Mouse (Mus musculus): ENCODE measurements at regions not wholly inside any gene's neighbourhood (a gene's known extent, or its start where the extent isn't known, plus 50 kb on each side); places are given as distances from the start of the nearest gene placed in this dataset.

GRCm38 (mm10) chr13:44607316-44608285 lies 121.7 kb upstream of the Jarid2 start:
- Histone ChIP-seq H3K27ac (ENCODE audit: low read length) (no peak overlapping the region), H3K9ac (ENCODE audit: low read depth, low read length) (no peak overlapping the region), H3K9me3 (ENCODE audit: control insufficient read depth, low read length) (no peaks in the 10 kb centered on the region), H3K4me2 (ENCODE audit: low read depth, low read length) (no peak overlapping the region), H3K4me1 (ENCODE audit: control insufficient read depth, insufficient read depth, low read length) (no peaks in the 10 kb centered on the region), H3K27me3 (replicated peaks; ENCODE audit: control insufficient read depth, insufficient read depth, low read length) (no peaks in the 10 kb centered on the region), H3K36me3 (ENCODE audit: control insufficient read depth, insufficient read depth, low read length) (no peaks in the 10 kb centered on the region), H3K4me3 (ENCODE audit: low read length) (no peak overlapping the region)
- no peak for ATAC-seq
- 79% methylated on average over 13 of the region's 13 CpGs for WGBS

GRCm38 (mm10) chr13:44608286-44608675 lies 121.0 kb upstream of the Jarid2 start:
- H3K4me3 ChIP-seq (ENCODE audit: low read length) = no peak overlapping the region
- no peak for ATAC-seq
- WGBS = 90% methylated on average over 3 of the region's 3 CpGs

GRCm38 (mm10) chr13:44608681-44609335 lies 120.5 kb upstream of the Jarid2 start:
- no peak for ATAC-seq
- Histone ChIP-seq H3K27me3 (replicated peaks; ENCODE audit: control insufficient read depth, insufficient read depth, low read length) (no peaks in the 10 kb centered on the region), H3K9ac (ENCODE audit: low read depth, low read length) (no peak overlapping the region), H3K4me2 (ENCODE audit: low read depth, low read length) (no peak overlapping the region), H3K36me3 (ENCODE audit: control insufficient read depth, insufficient read depth, low read length) (no peaks in the 10 kb centered on the region), H3K4me3 (ENCODE audit: low read length) (no peak overlapping the region), H3K4me1 (ENCODE audit: control insufficient read depth, insufficient read depth, low read length) (no peaks in the 10 kb centered on the region), H3K9me3 (ENCODE audit: control insufficient read depth, low read length) (no peaks in the 10 kb centered on the region), H3K27ac (ENCODE audit: low read length) (no peak overlapping the region)
- 73% methylated on average over 11 of the region's 11 CpGs for WGBS

More at GRCm38 (mm10) chr13:44608286-44608675, 121.0 kb upstream of the Jarid2 start:
- H3K9ac ChIP-seq (ENCODE audit: low read depth, low read length) = no peak overlapping the region
- H3K27me3 ChIP-seq (replicated peaks; ENCODE audit: control insufficient read depth, insufficient read depth, low read length) = no peaks in the 10 kb centered on the region
- H3K36me3 ChIP-seq (ENCODE audit: control insufficient read depth, insufficient read depth, low read length) = no peaks in the 10 kb centered on the region
- no peaks in the 10 kb centered on the region for H3K4me1 ChIP-seq (ENCODE audit: control insufficient read depth, insufficient read depth, low read length)
- H3K27ac ChIP-seq (ENCODE audit: low read length) = no peak overlapping the region
- no peak overlapping the region for H3K4me2 ChIP-seq (ENCODE audit: low read depth, low read length)
- no peaks in the 10 kb centered on the region for H3K9me3 ChIP-seq (ENCODE audit: control insufficient read depth, low read length)

GRCm38 (mm10) chr13:44609606-44610005 lies 119.7 kb upstream of the Jarid2 start:
- Histone ChIP-seq H3K27me3 (replicated peaks; ENCODE audit: control insufficient read depth, insufficient read depth, low read length) (no peaks in the 10 kb centered on the region), H3K9ac (ENCODE audit: low read depth, low read length) (no peak overlapping the region), H3K27ac (ENCODE audit: low read length) (no peak overlapping the region), H3K9me3 (ENCODE audit: control insufficient read depth, low read length) (no peaks in the 10 kb centered on the region), H3K4me2 (ENCODE audit: low read depth, low read length) (no peak overlapping the region), H3K4me1 (ENCODE audit: control insufficient read depth, insufficient read depth, low read length) (no peaks in the 10 kb centered on the region), H3K36me3 (ENCODE audit: control insufficient read depth, insufficient read depth, low read length) (no peaks in the 10 kb centered on the region), H3K4me3 (ENCODE audit: low read length) (no peak overlapping the region)
- WGBS = 70% methylated on average over 5 of the region's 5 CpGs
- no peak for ATAC-seq

DNA sequence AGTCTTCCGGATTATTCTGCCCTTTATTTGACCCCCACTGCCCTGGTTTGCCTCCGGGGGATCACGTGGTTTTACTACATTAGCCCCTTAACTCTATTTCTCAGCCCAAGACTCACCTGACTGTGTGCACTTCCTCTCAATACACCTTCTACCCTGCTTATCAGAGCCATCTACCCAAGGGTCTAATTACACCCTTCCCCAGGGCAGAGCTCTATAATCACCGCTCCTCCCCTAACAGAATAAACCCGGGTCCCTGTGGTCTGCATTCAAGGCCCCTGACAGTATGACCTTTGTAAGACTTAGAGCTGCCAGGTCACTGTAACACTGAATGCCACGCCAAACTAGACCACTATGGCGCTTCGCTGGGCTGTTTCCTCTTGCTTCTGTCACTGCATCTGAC lies 113.6 kb upstream of the Jarid2 start:
- no peak for ATAC-seq
- Histone ChIP-seq H3K4me2 (ENCODE audit: low read depth, low read length) (no peak overlapping the region), H3K9ac (ENCODE audit: low read depth, low read length) (no peak overlapping the region), H3K36me3 (ENCODE audit: control insufficient read depth, insufficient read depth, low read length) (no peaks in the 10 kb centered on the region), H3K27me3 (replicated peaks; ENCODE audit: control insufficient read depth, insufficient read depth, low read length) (no peaks in the 10 kb centered on the region), H3K4me1 (ENCODE audit: control insufficient read depth, insufficient read depth, low read length) (0 out of 2 replicates have a peak, but pooled peaks cover 3% of the 10 kb centered on the region), H3K9me3 (ENCODE audit: control insufficient read depth, low read length) (no peaks in the 10 kb centered on the region), H3K27ac (ENCODE audit: low read length) (no peak overlapping the region), H3K4me3 (ENCODE audit: low read length) (no peak overlapping the region)
- 53% methylated on average over 8 of the region's 8 CpGs for WGBS

- ATAC-seq = peak; percentile 31; the same call in 1 of the 2 replicates
These were observed 110.9 kb upstream of the Jarid2 start for GRCm38 (mm10) chr13:44618368-44618767.

DNA sequence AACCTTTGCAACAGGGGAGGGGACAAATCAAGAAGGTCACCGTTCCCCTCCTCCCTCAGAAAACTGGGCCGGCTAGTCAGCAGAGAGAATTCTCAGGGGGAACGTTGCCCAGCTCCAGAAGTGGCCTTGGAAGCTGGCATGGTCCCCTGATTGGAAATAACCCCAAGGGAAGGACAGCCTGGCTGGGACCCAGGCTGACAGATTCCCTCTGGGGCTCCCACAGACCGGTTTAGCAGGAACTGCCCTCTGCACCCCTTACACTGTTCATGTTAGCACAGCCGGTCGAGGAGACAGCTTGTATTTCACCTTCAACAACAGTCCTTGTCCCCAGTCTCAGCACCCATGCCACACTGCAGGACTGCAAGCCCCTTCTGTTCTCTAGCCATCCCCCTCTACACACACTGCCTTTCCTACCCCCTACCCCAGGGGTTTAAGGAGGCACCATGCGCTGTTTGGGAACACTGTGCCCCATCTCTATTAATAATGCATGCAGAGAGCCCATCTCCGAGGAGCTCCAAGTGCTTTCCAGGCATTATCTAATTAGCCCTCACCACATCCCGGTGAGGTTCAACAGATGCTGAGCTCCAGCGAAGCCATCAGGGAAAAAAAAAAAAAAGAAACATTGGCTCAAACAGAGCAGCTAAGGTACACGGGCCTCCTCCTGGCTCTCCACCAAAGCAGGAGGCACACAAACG lies 106.5 kb upstream of the Jarid2 start:
- Histone ChIP-seq H3K27ac (ENCODE audit: low read length) (no peak overlapping the region; the same call in 1 of the 2 replicates), H3K4me1 (ENCODE audit: control insufficient read depth, insufficient read depth, low read length) (peaks cover 8% of the 10 kb centered on the region; the same call in 1 of the 2 replicates), H3K9me3 (ENCODE audit: control insufficient read depth, low read length) (no peaks in the 10 kb centered on the region), H3K4me2 (ENCODE audit: low read depth, low read length) (no peak overlapping the region), H3K27me3 (replicated peaks; ENCODE audit: control insufficient read depth, insufficient read depth, low read length) (no peaks in the 10 kb centered on the region), H3K9ac (ENCODE audit: low read depth, low read length) (no peak overlapping the region), H3K36me3 (ENCODE audit: control insufficient read depth, insufficient read depth, low read length) (no peaks in the 10 kb centered on the region), H3K4me3 (ENCODE audit: low read length) (no peak overlapping the region)
- peak; percentile 75 for ATAC-seq
- WGBS = 43% methylated on average over 12 of the region's 12 CpGs

More at GRCm38 (mm10) chr13:44618368-44618767, 110.9 kb upstream of the Jarid2 start:
- Histone ChIP-seq H3K4me3 (ENCODE audit: low read length) (no peak overlapping the region), H3K4me2 (ENCODE audit: low read depth, low read length) (no peak overlapping the region), H3K9me3 (ENCODE audit: control insufficient read depth, low read length) (no peaks in the 10 kb centered on the region), H3K27ac (ENCODE audit: low read length) (0 out of 2 replicates have a peak overlapping the region, but pooled peaks have one; percentile 7), H3K36me3 (ENCODE audit: control insufficient read depth, insufficient read depth, low read length) (no peaks in the 10 kb centered on the region), H3K4me1 (ENCODE audit: control insufficient read depth, insufficient read depth, low read length) (0 out of 2 replicates have a peak, but pooled peaks cover 8% of the 10 kb centered on the region), H3K9ac (ENCODE audit: low read depth, low read length) (no peak overlapping the region), H3K27me3 (replicated peaks; ENCODE audit: control insufficient read depth, insufficient read depth, low read length) (no peaks in the 10 kb centered on the region)
- WGBS = 29% methylated on average over 3 of the region's 3 CpGs

- Histone ChIP-seq H3K9ac (ENCODE audit: low read depth, low read length) (no peak overlapping the region), H3K4me2 (ENCODE audit: low read depth, low read length) (no peak overlapping the region), H3K4me1 (ENCODE audit: control insufficient read depth, insufficient read depth, low read length) (peaks cover 5% of the 10 kb centered on the region; the same call in 1 of the 2 replicates), H3K27ac (ENCODE audit: low read length) (no peak overlapping the region), H3K27me3 (replicated peaks; ENCODE audit: control insufficient read depth, insufficient read depth, low read length) (no peaks in the 10 kb centered on the region), H3K36me3 (ENCODE audit: control insufficient read depth, insufficient read depth, low read length) (no peaks in the 10 kb centered on the region), H3K9me3 (ENCODE audit: control insufficient read depth, low read length) (no peaks in the 10 kb centered on the region), H3K4me3 (ENCODE audit: low read length) (no peak overlapping the region)
- whole genome bisulfite sequencing = 65% methylated on average over 13 of the region's 13 CpGs
- no peak for ATAC-seq
These were observed 104.6 kb upstream of the Jarid2 start for GRCm38 (mm10) chr13:44624716-44625115.

DNA sequence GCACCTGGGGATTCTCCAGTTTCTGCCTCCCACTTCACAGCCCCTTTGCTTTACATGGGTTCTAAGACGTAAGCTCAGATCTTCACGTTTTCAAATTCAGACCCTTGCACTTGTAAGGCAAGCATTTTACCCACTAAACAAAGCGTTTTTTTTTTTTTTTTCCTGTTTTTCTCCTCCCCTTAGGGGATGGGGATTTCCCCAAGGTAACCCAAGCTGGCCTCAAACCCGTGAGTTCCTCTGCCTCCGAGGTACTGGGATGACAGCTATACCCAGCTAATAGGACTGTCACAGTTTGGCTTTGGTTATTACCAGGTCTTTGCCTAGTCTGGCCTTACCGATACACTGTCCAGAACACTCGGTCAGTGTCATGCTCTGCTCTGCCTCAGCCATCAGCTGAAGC lies 103.5 kb upstream of the Jarid2 start:
- Histone ChIP-seq H3K9ac (ENCODE audit: low read depth, low read length) (no peak overlapping the region), H3K27ac (ENCODE audit: low read length) (no peak overlapping the region), H3K4me3 (ENCODE audit: low read length) (no peak overlapping the region), H3K4me2 (ENCODE audit: low read depth, low read length) (no peak overlapping the region), H3K27me3 (replicated peaks; ENCODE audit: control insufficient read depth, insufficient read depth, low read length) (no peaks in the 10 kb centered on the region), H3K36me3 (ENCODE audit: control insufficient read depth, insufficient read depth, low read length) (no peaks in the 10 kb centered on the region), H3K9me3 (ENCODE audit: control insufficient read depth, low read length) (no peaks in the 10 kb centered on the region), H3K4me1 (ENCODE audit: control insufficient read depth, insufficient read depth, low read length) (peaks cover 5% of the 10 kb centered on the region; the same call in 1 of the 2 replicates)
- no peak for ATAC-seq
- 64% methylated on average over 7 of the region's 7 CpGs for WGBS

Measured in intestine, embryonic 16.5 days (tissue).